In the genomic region with DNA sequence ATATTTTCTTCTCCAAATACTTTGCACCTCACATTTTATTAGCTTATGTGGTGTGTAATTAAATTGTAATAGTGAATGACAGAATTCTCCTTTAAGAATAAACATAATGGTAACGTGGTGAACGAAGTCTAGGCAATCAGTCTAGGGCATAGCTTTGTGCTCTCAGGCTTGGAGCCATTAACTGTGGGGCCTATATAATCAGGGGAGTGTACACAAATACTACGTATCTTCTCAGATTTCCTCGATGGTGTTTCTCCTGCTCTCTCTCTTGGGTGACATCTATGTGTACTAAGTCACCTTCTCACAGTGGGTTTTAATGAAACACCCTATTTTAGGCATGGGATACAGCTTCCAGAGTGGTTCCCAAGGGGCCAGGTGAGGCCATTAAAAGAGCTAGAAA, we compare ENCODE assay signal across 27 mouse cellular contexts.
DNase-seq lines count a peak whose midpoint lies in the region; ATAC-seq lines count a peak whose summit lies in the region.
"Had no signal": no experiment of that assay in that cellular context is flagged by ENCODE, and none has a peak within 500 bp of the region (broad histone marks: within the 10 kb centered on the region; RNA-seq: fewer than 3 reads in every experiment).

No protein-coding gene starts in this region.

- peak; percentile 76 for DNase-seq in midbrain, embryonic 11.5 days (ENCODE audit: low spot score, missing footprints)
- no peak for DNase-seq in midbrain, embryonic 14.5 days
- DNase-seq in neural tube, embryonic 10.5 days (ENCODE audit: extremely low spot score, low spot score): no peak
- DNase-seq in left cerebral cortex, adult 9 months (ENCODE audit: low spot score in 2 of 2): no peak
- DNase-seq: adrenal gland, adult 8-10 months; adrenal gland, postnatal 25 days; cerebellum, adult 11-12 months; cerebellum, adult 8-10 months; cerebellum, postnatal 10 days; cerebellum, postnatal 36 days; embryo, embryonic 11 days; gastrocnemius, postnatal 25 days; heart, adult 18-20 months; heart, postnatal 10 days; heart, postnatal 36 days had no signal

- H3K9me3 ChIP-seq in midbrain, embryonic 11.5 days (ENCODE audit: control insufficient read depth, low read length): no peaks in the 10 kb centered on the region
- H3K9me3 ChIP-seq in midbrain, embryonic 14.5 days (ENCODE audit: control insufficient read depth, low read length): no peaks in the 10 kb centered on the region
- no peaks in the 10 kb centered on the region for H3K9me3 ChIP-seq in neural tube, embryonic 13.5 days
- no peaks in the 10 kb centered on the region for H3K9me3 ChIP-seq in neural tube, embryonic 14.5 days (ENCODE audit: control insufficient read depth, low read length)
- H3K9me3 ChIP-seq: embryonic facial prominence, embryonic 10.5 days; embryonic facial prominence, embryonic 13.5 days; forebrain, embryonic 12.5 days; forebrain, embryonic 15.5 days; heart, embryonic 12.5 days; heart, embryonic 15.5 days had no signal

- 85% methylated on average over 4 of the region's 4 CpGs for WGBS in midbrain, embryonic 11.5 days
- 79% methylated on average over 4 of the region's 4 CpGs for WGBS in midbrain, embryonic 14.5 days
- 44% methylated on average over 4 of the region's 4 CpGs for WGBS in neural tube, embryonic 13.5 days
- WGBS in neural tube, embryonic 14.5 days: 54% methylated on average over 4 of the region's 4 CpGs

- H3K4me2 ChIP-seq in midbrain, embryonic 11.5 days: no peak overlapping the region
- no peak overlapping the region for H3K4me2 ChIP-seq in midbrain, embryonic 14.5 days (ENCODE audit: low read length)
- no peak overlapping the region for H3K4me2 ChIP-seq in neural tube, embryonic 13.5 days
- no peak overlapping the region for H3K4me2 ChIP-seq in neural tube, embryonic 14.5 days (ENCODE audit: low read depth, low read length)
- H3K4me2 ChIP-seq: embryonic facial prominence, embryonic 13.5 days; forebrain, embryonic 12.5 days; forebrain, embryonic 15.5 days; heart, embryonic 12.5 days; heart, embryonic 15.5 days had no signal

- no peak overlapping the region for H3K4me3 ChIP-seq in midbrain, embryonic 11.5 days (ENCODE audit: low read depth, low read length)
- H3K4me3 ChIP-seq in midbrain, embryonic 14.5 days (replicated peaks; ENCODE audit: low read depth, low read length): no peak overlapping the region
- H3K4me3 ChIP-seq in neural tube, embryonic 13.5 days: no peak overlapping the region
- H3K4me3 ChIP-seq in neural tube, embryonic 14.5 days (ENCODE audit: low read depth, low read length): no peak overlapping the region
- H3K4me3 ChIP-seq: embryonic facial prominence, embryonic 10.5 days; embryonic facial prominence, embryonic 13.5 days; erythroblast, embryonic 14.5 days; forebrain, embryonic 12.5 days; forebrain, embryonic 15.5 days; heart, embryonic 12.5 days; heart, embryonic 15.5 days had no signal

- H3K9ac ChIP-seq in midbrain, embryonic 11.5 days (ENCODE audit: low read length): no peak overlapping the region
- no peak overlapping the region for H3K9ac ChIP-seq in midbrain, embryonic 14.5 days (replicated peaks; ENCODE audit: low read length)
- H3K9ac ChIP-seq in neural tube, embryonic 13.5 days: no peak overlapping the region
- no peak overlapping the region for H3K9ac ChIP-seq in neural tube, embryonic 14.5 days (replicated peaks; ENCODE audit: low read depth, low read length)
- H3K9ac ChIP-seq: embryonic facial prominence, embryonic 13.5 days; forebrain, embryonic 12.5 days; forebrain, embryonic 15.5 days; heart, embryonic 12.5 days; heart, embryonic 15.5 days had no signal

- no peaks in the 10 kb centered on the region for H3K27me3 ChIP-seq in midbrain, embryonic 11.5 days (ENCODE audit: control insufficient read depth, insufficient read depth, low read length)
- H3K27me3 ChIP-seq in midbrain, embryonic 14.5 days (ENCODE audit: control insufficient read depth, insufficient read depth, low read length): no peaks in the 10 kb centered on the region
- H3K27me3 ChIP-seq in neural tube, embryonic 13.5 days: no peaks in the 10 kb centered on the region
- no peaks in the 10 kb centered on the region for H3K27me3 ChIP-seq in neural tube, embryonic 14.5 days (ENCODE audit: control insufficient read depth, insufficient read depth, low read length)
- H3K27me3 ChIP-seq: embryonic facial prominence, embryonic 13.5 days; forebrain, embryonic 12.5 days; forebrain, embryonic 15.5 days; heart, embryonic 12.5 days; heart, embryonic 15.5 days had no signal

- no peaks in the 10 kb centered on the region for H3K4me1 ChIP-seq in midbrain, embryonic 11.5 days (ENCODE audit: control insufficient read depth, insufficient read depth, low read length)
- no peaks in the 10 kb centered on the region for H3K4me1 ChIP-seq in midbrain, embryonic 14.5 days (ENCODE audit: control insufficient read depth, insufficient read depth, low read length)
- H3K4me1 ChIP-seq in neural tube, embryonic 13.5 days (replicated peaks): peaks cover 6% of the 10 kb centered on the region
- H3K4me1 ChIP-seq in neural tube, embryonic 14.5 days (ENCODE audit: control insufficient read depth, insufficient read depth, low read length): no peaks in the 10 kb centered on the region
- H3K4me1 ChIP-seq: embryonic facial prominence, embryonic 10.5 days; embryonic facial prominence, embryonic 13.5 days; forebrain, embryonic 12.5 days; forebrain, embryonic 15.5 days; heart, embryonic 12.5 days; heart, embryonic 15.5 days had no signal

- no peak overlapping the region for H3K27ac ChIP-seq in midbrain, embryonic 11.5 days (ENCODE audit: low read depth, low read length)
- H3K27ac ChIP-seq in midbrain, embryonic 14.5 days (replicated peaks; ENCODE audit: low read depth, low read length): no peak overlapping the region
- peak overlapping the region; percentile 74 for H3K27ac ChIP-seq in neural tube, embryonic 13.5 days (replicated peaks)
- H3K27ac ChIP-seq in neural tube, embryonic 14.5 days (ENCODE audit: low read depth, low read length): 0 out of 2 replicates have a peak overlapping the region, but pooled peaks have one; percentile 24
- H3K27ac ChIP-seq: embryonic facial prominence, embryonic 10.5 days; embryonic facial prominence, embryonic 13.5 days; forebrain, embryonic 12.5 days; forebrain, embryonic 15.5 days; heart, embryonic 15.5 days; hindbrain, postnatal 0 days had no signal

- no peaks in the 10 kb centered on the region for H3K36me3 ChIP-seq in midbrain, embryonic 11.5 days (ENCODE audit: control insufficient read depth, insufficient read depth, low read length)
- H3K36me3 ChIP-seq in midbrain, embryonic 14.5 days (ENCODE audit: control insufficient read depth, insufficient read depth, low read length): no peaks in the 10 kb centered on the region
- no peaks in the 10 kb centered on the region for H3K36me3 ChIP-seq in neural tube, embryonic 13.5 days
- H3K36me3 ChIP-seq in neural tube, embryonic 14.5 days (ENCODE audit: control insufficient read depth, insufficient read depth, low read length): no peaks in the 10 kb centered on the region
- H3K36me3 ChIP-seq: embryonic facial prominence, embryonic 10.5 days; embryonic facial prominence, embryonic 13.5 days; forebrain, embryonic 12.5 days; forebrain, embryonic 15.5 days; heart, embryonic 12.5 days; heart, embryonic 15.5 days had no signal

- ATAC-seq in midbrain, embryonic 11.5 days (ENCODE audit: low FRiP score): no peak
- ATAC-seq in midbrain, embryonic 14.5 days (ENCODE audit: low FRiP score, low TSS enrichment): no peak
- ATAC-seq in neural tube, embryonic 13.5 days (ENCODE audit: low read depth): peak; percentile 63; the same call in 1 of the 2 replicates
- ATAC-seq in neural tube, embryonic 14.5 days (ENCODE audit: low read depth): peak; percentile 69; the same call in 1 of the 2 replicates
- ATAC-seq: activated CD4-positive, CD25-positive, alpha-beta regulatory T cell, adult 4 months; CD4-positive, CD25-positive, alpha-beta regulatory T cell, adult 4 months; forebrain, embryonic 15.5 days; hindbrain, postnatal 0 days had no signal

Comparison
In these comparisons a context has a peak if more than half of its experiments do, and no peak if none do; other contexts are left out.
1. ATAC-seq: peak in neural tube, embryonic 13.5 days (single experiment) and neural tube, embryonic 14.5 days (single experiment); none in midbrain, embryonic 11.5 days (single experiment) and midbrain, embryonic 14.5 days (single experiment).
2. H3K27ac ChIP-seq: peak in neural tube, embryonic 13.5 days (single experiment) and neural tube, embryonic 14.5 days (single experiment); none in midbrain, embryonic 11.5 days (single experiment) and midbrain, embryonic 14.5 days (single experiment).